Mouse (Mus musculus) Patski (cell line): ENCODE data around the gene Cdhr4. TPM values are rescaled to one million over a fixed set of nuclear protein-coding genes. Genes with fewer than 3 reads are reported as not detected.

ENCODE experiments used
- ATAC-seq: fragments of 100-300 bp; one replicate; pipeline ENCODE4 v1.8.0; 2021
- CTCF ChIA-PET: fragments of 350-600 bp; sonication (Branson Sonifier 250); formaldehyde crosslinking; loops from one replicate; lab custom pipeline; 2022; ENCODE audit warnings: inconsistent platforms; lab: Charles Lee
- POLR2A ChIA-PET: fragments of 350-600 bp; sonication (Branson Sonifier 250); formaldehyde crosslinking; loops from one replicate; lab custom pipeline; 2022; ENCODE audit warnings: antibody characterized with exemption, inconsistent platforms; lab: Charles Lee
- DNase-seq: peaks from one replicate; pipeline ENCODE4 v3.0.0-alpha.2; 2011; ENCODE audit warnings: low read depth, low spot score
- H3K27me3 ChIP-seq: fragments of 371-371 bp; one replicate; pipeline ENCODE4 v1.5.1; 2021
- CTCF ChIP-seq: fragments of 100-300 bp; IDR thresholded peaks from one replicate; pipeline ENCODE4 v1.5.1; 2021
- in situ Hi-C: fragments of 300-500 bp; cut with MboI; formaldehyde crosslinking; loops from 3 replicates; pipeline ENCODE4 v1.11.1; 2018; ENCODE audit warnings: low pct_unique_long_range_greater_than_20kb, mixed read lengths
- polyA plus RNA-seq: library from polyadenylated mRNA; unstranded; gene quantifications from one replicate; pipeline ENCODE4 v1.2.3, GENCODE M21; 2021

Gene Cdhr4
- polyA plus RNA-seq = not detected

DNA sequence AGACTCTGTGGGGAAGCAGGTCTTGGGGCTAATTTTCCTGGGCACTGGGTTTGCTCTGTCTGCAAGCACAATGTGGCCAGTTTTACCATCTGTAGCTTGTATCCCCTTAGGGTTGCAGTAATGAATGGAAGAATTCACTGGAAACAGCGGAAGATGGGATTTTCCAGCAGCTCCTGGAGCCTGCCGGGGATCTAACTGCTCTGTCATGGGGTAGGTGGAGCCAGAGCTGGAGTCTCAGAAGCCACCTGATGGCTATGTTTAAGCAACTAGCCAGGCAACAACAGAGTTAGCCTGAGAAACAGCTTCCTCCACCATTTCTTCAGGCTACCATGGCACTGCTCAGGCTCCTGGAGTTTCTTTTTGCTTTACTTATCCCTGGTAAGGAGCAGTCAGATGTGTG lies at the start of gene Cdhr4:
Gene Cdhr4 (plus strand): TSS at position 301 of the 400 bp plus-strand sequence.
- no peak for DNase-seq
- in situ Hi-C loops = no loop called here
- peaks cover 2% of the 10 kb centered on the region for H3K27me3 ChIP-seq
- TF ChIP-seq CTCF = no peak
- POLR2A ChIA-PET = interaction anchor here (1.3 kb wide), 1 partner anchor 11 kb away, joined by 4 read pairs; the partner anchor contains the start of gene Ip6k1
- ATAC-seq = no peak
- CTCF ChIA-PET = interaction anchor here (1.1 kb wide), 1 partner anchor 61 kb away, joined by 3 read pairs; the partner anchor contains the start of gene Amigo3

- peaks cover 23% of the 10 kb centered on the region for H3K27me3 ChIP-seq
- in situ Hi-C loops = no loop called here
- DNase-seq (no peak), ATAC-seq (no peak)
- ChIA-PET POLR2A (no interaction called here), CTCF (interaction anchor here (1.4 kb wide), 1 partner anchor 43 kb away, joined by 4 read pairs; no protein-coding TSS in a partner anchor)
- no peak for TF ChIP-seq CTCF
Observed at GRCm38 (mm10) chr9:107947241-107948194, 44.8 kb upstream of the Cdhr4 start.

DNA sequence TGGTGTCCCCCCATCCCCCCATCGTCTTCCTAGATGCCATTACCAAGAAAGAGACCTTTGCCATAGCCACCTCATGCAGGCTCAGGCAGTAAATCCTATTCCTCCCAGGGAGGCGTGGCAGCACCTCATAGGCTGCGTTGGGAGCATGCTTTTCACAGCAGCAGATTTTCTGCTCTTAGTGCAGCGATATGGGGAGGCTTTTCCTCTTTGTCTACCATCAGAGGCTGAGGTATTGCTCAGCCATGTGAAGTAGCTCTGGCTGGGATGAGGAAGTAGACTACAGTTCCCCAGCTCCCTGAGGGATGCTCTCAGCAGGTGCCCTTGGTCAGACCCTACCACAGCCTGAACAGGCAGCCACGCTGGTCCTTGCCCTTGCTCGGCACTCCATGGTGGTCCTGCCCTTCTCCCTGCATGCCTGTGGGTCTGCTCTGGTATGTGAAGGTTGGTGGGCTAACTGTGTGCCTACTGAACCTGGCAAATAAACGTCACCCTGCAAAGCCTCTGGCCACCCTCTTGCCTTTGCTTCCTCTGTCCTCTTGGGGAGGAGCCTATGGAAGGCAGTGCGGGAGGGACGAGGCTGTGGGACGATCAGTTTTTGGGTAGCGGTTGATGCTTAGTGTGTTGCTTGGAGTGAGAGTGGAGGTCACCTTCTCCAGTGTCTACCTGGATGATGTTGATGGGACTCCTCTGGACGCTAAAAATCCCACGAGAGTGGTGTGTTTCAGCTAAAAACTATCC lies 42.9 kb upstream of the Cdhr4 start:
- DNase-seq (no peak), ATAC-seq (no peak)
- in situ Hi-C loops = no loop called here
- CTCF ChIA-PET = no interaction called here
- H3K27me3 ChIP-seq = peaks cover 18% of the 10 kb centered on the region
- POLR2A ChIA-PET = no interaction called here
- TF ChIP-seq CTCF = no peak

DNA sequence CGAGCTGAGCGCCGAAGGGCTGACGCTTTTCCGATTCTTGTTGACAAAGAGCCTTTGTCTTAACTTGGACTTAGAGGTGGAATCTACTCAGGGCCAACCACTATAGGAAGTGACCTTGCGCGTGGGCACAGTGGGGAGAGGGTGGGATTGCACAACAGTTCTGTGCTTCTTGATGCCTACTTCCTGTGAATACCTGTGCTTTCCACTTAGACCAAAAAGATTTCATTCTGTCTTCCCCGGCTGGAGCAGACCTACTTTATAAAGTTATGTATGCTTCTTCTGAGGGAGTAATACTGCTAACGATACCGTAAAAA lies 42.4 kb upstream of the Cdhr4 start, which contains the start of gene Traip:
Gene Traip (plus strand): TSS at position 215 of the 314 bp plus-strand sequence.
- ChIA-PET CTCF (no interaction called here), POLR2A (no interaction called here)
- peaks cover 18% of the 10 kb centered on the region for H3K27me3 ChIP-seq
- DNase-seq (no peak), ATAC-seq (no peak)
- in situ Hi-C loops = no loop called here
- TF ChIP-seq CTCF = no peak

- no peak for TF ChIP-seq CTCF
- POLR2A ChIA-PET = no interaction called here
- peaks cover 17% of the 10 kb centered on the region for H3K27me3 ChIP-seq
Observed at GRCm38 (mm10) chr9:107950460-107951355, 41.6 kb upstream of the Cdhr4 start.

GRCm38 (mm10) chr9:107955613-107956289 lies 36.5 kb upstream of the Cdhr4 start:
- peak; percentile 44 for ATAC-seq
- no peaks in the 10 kb centered on the region for H3K27me3 ChIP-seq
- DNase-seq = peak; percentile 61
- POLR2A ChIA-PET = no interaction called here
- CTCF ChIA-PET = no interaction called here
- in situ Hi-C loops = no loop called here
- no peak for TF ChIP-seq CTCF

More at GRCm38 (mm10) chr9:107950460-107951355, 41.6 kb upstream of the Cdhr4 start:
- CTCF ChIA-PET = interaction anchor here (2.0 to 3.8 kb wide), 2 partner anchors 11 to 46 kb away, joined by 8 to 17 read pairs; no protein-coding TSS in a partner anchor
- DNase-seq (peak; percentile 13), ATAC-seq (no peak)
- in situ Hi-C loops = no loop called here

GRCm38 (mm10) chr9:107957141-107957540 lies 35.2 kb upstream of the Cdhr4 start:
- TF ChIP-seq CTCF = no peak
- DNase-seq = no peak

DNA sequence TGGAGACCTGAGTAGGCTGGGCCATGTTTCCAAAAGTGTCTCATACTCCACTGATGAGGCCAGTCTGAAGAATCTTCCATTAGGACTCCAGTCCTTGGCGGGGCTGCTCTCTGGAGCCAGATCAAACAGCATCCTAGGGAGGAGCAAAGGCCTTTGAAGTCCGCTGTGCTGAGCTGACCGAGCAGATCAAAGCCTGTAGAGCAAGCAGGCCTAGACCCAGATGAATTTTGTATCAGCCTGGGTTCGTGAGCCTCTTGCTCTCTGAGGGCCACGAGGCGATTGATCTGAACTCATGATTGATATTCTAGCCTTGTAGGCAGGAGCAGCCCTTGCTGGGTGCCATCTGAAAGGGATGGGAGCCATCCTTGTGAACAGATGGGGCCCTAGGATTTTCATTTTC lies 32.4 kb upstream of the Cdhr4 start:
- ATAC-seq (no peak), DNase-seq (no peak)
- H3K27me3 ChIP-seq = no peaks in the 10 kb centered on the region
- in situ Hi-C loops = loop anchor here (5.0 kb wide), 1 partner anchor 53 kb away; the partner anchor contains the start of gene Mst1r
- CTCF ChIA-PET = interaction anchor here (0.6 to 4.6 kb wide), 3 partner anchors 47 to 108 kb away, joined by 3 to 65 read pairs (median 4); partner anchors contain the start of gene Mst1r
- POLR2A ChIA-PET = no interaction called here
- TF ChIP-seq CTCF = no peak

More at GRCm38 (mm10) chr9:107957141-107957540, 35.2 kb upstream of the Cdhr4 start:
- ChIA-PET CTCF (interaction anchor here (1.0 to 3.0 kb wide), 3 partner anchors 15 to 52 kb away, joined by 3 to 18 read pairs (median 3); partner anchors contain the start of gene Mst1r), POLR2A (no interaction called here)
- H3K27me3 ChIP-seq = no peaks in the 10 kb centered on the region
- in situ Hi-C loops = no loop called here
- no peak for ATAC-seq

- DNase-seq = no peak
- ATAC-seq = no peak
- CTCF ChIA-PET = interaction anchor here (1.3 to 4.6 kb wide), 6 partner anchors 19 to 107 kb away, joined by 3 to 65 read pairs (median 4); partner anchors contain the start of gene Mst1r
- no peaks in the 10 kb centered on the region for H3K27me3 ChIP-seq
- in situ Hi-C loops = loop anchor here (5.0 kb wide), 1 partner anchor 54 kb away; the partner anchor contains the start of gene Mst1r
- POLR2A ChIA-PET = interaction anchor here (1.3 kb wide), 1 partner anchor 56 kb away, joined by 3 read pairs; no protein-coding TSS in a partner anchor
- TF ChIP-seq CTCF = no peak
Observed at GRCm38 (mm10) chr9:107960928-107961327, 31.4 kb upstream of the Cdhr4 start.
